Mouse (Mus musculus): ENCODE measurements around the gene 2410004B18Rik. TPM values are rescaled to one million over a fixed set of nuclear protein-coding genes. Genes with fewer than 3 reads are reported as not detected.
A peak's percentile ranks its signal among the peaks of the same experiment; 100 is the strongest.

2410004B18Rik gene
- 14.0 and 14.6 TPM in 2 replicates for polyA plus RNA-seq (2015; fragmentation: Nextera tagmentation; extraction: Ambion mirVana)

- Histone ChIP-seq H3K4me3 (replicated peaks) (peak within 1 kb of the TSS; percentile 95), H3K9ac (peak within 1 kb of the TSS; percentile 89), H3K27ac (replicated peaks) (peak within 1 kb of the TSS; percentile 68), H3K9me3 (replicated peaks) (no peaks in the 10 kb centered on the region), H3K4me2 (peak within 1 kb of the TSS; percentile 94), H3K27me3 (no peaks in the 10 kb centered on the region), H3K4me1 (replicated peaks) (peaks cover 35% of the 10 kb centered on the region), H3K36me3 (replicated peaks) (peaks cover 32% of the 10 kb centered on the region)
- 2% methylated on average over 69 of the region's 70 CpGs for WGBS (ENCODE audit: insufficient replicate concordance)
- ATAC-seq (ENCODE audit: insufficient read depth) = peak; percentile 89
These were observed at the start of gene 2410004B18Rik for GRCm38 (mm10) chr3:145937505-145938404. Gene 2410004B18Rik (plus strand): TSS chr3:145938014.

DNA sequence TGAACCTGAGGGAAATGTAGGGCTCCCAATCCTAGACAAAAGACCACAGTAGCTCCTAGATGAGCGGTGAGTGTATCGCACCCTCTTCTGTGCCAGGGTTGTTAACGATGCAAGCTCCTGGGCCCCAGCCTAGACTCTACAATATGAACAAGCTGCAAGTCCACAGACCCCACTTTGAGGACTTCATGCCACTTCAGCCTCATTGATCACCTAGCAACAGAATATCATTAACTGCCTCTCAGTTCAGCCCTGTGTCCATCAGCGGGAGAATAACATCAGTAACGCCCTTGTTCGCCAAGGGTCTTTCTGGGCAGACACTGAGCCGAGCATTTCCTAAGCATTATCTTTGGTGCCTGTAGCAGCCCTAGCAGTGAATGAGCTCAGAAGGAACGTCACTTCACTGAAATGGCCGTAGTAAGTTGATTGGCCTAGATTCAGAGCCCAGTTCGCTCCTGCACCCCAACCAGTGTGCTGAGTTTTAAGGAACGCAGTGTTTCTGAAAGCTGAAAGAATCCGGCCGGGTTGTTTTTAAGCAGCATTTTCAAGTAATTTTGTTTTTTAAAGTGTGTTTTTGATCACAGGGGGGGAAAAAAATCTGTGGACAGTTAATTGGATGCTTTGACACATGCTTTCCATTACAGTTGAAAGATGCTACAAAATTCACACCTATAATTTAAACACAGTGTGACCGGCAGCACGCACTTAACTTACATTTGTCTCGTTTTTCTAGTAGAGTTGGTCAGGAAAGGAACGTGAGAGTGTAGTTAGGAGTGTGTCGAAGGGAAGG, 47.3 kb upstream of the 2410004B18Rik start:
- Histone ChIP-seq H3K4me2 (no peak overlapping the region), H3K4me1 (replicated peaks) (0 out of 2 replicates have a peak, but pooled peaks cover 2% of the 10 kb centered on the region), H3K9ac (no peak overlapping the region), H3K4me3 (replicated peaks) (no peak overlapping the region), H3K27me3 (no peaks in the 10 kb centered on the region), H3K36me3 (replicated peaks) (no peaks in the 10 kb centered on the region), H3K9me3 (replicated peaks) (no peaks in the 10 kb centered on the region), H3K27ac (replicated peaks) (no peak overlapping the region)
- ATAC-seq (ENCODE audit: insufficient read depth) = no peak
- WGBS (ENCODE audit: insufficient replicate concordance) = 77% methylated on average over 18 of the region's 18 CpGs

DNA sequence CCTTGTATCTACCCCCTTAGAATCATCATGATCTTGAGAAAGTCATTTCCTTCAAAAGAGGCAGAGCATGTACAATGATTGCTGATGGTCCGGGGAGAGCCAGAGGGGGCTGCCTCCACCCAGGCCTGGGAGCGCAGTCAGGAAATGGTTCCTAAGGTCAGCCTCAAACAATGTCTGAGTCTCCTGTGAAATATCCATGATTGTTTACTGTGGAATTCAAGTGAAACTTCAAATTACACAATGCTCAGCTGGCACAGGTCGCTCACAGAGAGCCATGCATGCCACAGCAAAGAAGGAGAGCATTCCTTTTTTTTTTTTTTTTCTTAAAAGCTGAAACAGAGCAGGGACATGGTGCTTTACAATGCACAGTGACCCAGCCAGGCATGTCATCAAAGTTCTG, 45.4 kb upstream of the 2410004B18Rik start:
- H3K27ac ChIP-seq (replicated peaks) = no peak overlapping the region
- WGBS (ENCODE audit: insufficient replicate concordance) = 52% methylated on average over 3 of the region's 3 CpGs
- H3K36me3 ChIP-seq (replicated peaks) = no peaks in the 10 kb centered on the region
- H3K9me3 ChIP-seq (replicated peaks) = no peaks in the 10 kb centered on the region
- no peak overlapping the region for H3K9ac ChIP-seq
- no peaks in the 10 kb centered on the region for H3K4me1 ChIP-seq (replicated peaks)
- no peak overlapping the region for H3K4me3 ChIP-seq (replicated peaks)
- H3K4me2 ChIP-seq = no peak overlapping the region
- no peak for ATAC-seq (ENCODE audit: insufficient read depth)
- no peaks in the 10 kb centered on the region for H3K27me3 ChIP-seq

DNA sequence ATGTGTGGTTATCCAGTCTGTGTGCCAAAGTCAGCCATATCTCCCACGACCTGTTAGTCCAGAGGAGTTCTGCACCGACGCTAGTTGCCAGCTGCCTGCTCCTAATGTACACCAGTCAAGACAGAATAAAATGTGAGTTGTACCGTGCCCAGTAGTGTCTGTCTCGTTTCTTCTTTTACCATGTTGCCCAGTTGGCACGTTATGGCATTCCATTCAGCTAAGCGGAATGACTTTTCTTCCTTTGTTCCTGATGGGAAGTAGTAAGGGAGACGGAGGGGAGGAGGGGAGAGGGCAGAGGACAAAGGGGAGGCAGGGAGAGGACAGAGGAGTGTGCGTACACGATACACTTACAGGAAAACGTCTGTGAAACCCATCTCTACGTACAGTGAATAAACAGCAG, 43.7 kb upstream of the 2410004B18Rik start:
- Histone ChIP-seq H3K27ac (replicated peaks) (no peak overlapping the region), H3K36me3 (replicated peaks) (no peaks in the 10 kb centered on the region), H3K9me3 (replicated peaks) (no peaks in the 10 kb centered on the region), H3K4me1 (replicated peaks) (no peaks in the 10 kb centered on the region), H3K4me3 (replicated peaks) (no peak overlapping the region), H3K27me3 (no peaks in the 10 kb centered on the region), H3K4me2 (no peak overlapping the region), H3K9ac (no peak overlapping the region)
- WGBS (ENCODE audit: insufficient replicate concordance) = 59% methylated on average over 12 of the region's 12 CpGs
- no peak for ATAC-seq (ENCODE audit: insufficient read depth)

DNA sequence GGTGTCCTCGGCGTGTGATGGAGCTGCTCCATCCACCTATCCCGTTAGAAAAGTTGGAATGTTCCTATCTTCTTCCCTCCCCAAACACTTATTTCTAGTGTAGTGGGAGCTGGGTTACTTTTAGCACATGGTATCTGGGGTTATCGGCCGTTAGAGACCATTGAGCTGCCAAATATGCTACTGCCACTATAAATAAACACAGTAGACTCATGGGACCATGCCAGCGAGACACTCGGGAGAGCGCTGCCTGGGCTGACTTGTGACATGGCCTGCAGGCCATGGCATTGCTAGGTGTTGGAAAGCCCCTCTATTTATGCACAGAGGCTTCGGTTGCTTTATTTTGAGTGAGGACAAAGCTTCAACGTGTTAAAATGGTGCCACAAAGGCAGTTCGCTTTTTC, 40.1 kb upstream of the 2410004B18Rik start:
- no peaks in the 10 kb centered on the region for H3K4me1 ChIP-seq (replicated peaks)
- H3K27ac ChIP-seq (replicated peaks) = no peak overlapping the region
- H3K4me3 ChIP-seq (replicated peaks) = no peak overlapping the region
- no peak overlapping the region for H3K4me2 ChIP-seq
- no peaks in the 10 kb centered on the region for H3K36me3 ChIP-seq (replicated peaks)
- no peaks in the 10 kb centered on the region for H3K9me3 ChIP-seq (replicated peaks)
- H3K9ac ChIP-seq = no peak overlapping the region
- 68% methylated on average over 11 of the region's 11 CpGs for WGBS (ENCODE audit: insufficient replicate concordance)
- no peak for ATAC-seq (ENCODE audit: insufficient read depth)
- H3K27me3 ChIP-seq = no peaks in the 10 kb centered on the region

DNA sequence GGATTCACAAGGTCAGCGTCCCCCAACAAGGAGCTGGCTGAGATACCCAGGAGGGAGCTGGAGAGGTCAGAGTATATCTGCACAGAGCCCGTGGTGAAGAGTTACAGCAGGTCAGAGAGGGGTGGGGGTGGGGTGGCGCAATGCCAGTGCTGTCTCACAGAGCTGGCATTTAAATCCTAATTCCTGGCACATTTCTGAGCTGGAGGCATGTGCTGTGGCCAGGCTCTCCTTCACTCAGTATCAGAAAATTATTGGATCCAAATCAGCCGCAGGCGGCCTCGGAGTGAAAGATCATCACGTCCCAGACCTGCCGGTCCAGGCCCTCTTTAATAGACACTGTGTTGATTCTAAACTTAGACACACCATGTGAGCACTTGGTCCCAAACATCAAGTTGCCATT, 38.0 kb upstream of the 2410004B18Rik start:
- Histone ChIP-seq H3K36me3 (replicated peaks) (no peaks in the 10 kb centered on the region), H3K9me3 (replicated peaks) (no peaks in the 10 kb centered on the region), H3K4me3 (replicated peaks) (no peak overlapping the region), H3K27me3 (no peaks in the 10 kb centered on the region), H3K9ac (no peak overlapping the region), H3K4me2 (no peak overlapping the region), H3K4me1 (replicated peaks) (no peaks in the 10 kb centered on the region), H3K27ac (replicated peaks) (no peak overlapping the region)
- WGBS (ENCODE audit: insufficient replicate concordance) = 76% methylated on average over 8 of the region's 8 CpGs
- no peak for ATAC-seq (ENCODE audit: insufficient read depth)

GRCm38 (mm10) chr3:145903530-145903929, 34.3 kb upstream of the 2410004B18Rik start:
- H3K36me3 ChIP-seq (replicated peaks) = no peaks in the 10 kb centered on the region

DNA sequence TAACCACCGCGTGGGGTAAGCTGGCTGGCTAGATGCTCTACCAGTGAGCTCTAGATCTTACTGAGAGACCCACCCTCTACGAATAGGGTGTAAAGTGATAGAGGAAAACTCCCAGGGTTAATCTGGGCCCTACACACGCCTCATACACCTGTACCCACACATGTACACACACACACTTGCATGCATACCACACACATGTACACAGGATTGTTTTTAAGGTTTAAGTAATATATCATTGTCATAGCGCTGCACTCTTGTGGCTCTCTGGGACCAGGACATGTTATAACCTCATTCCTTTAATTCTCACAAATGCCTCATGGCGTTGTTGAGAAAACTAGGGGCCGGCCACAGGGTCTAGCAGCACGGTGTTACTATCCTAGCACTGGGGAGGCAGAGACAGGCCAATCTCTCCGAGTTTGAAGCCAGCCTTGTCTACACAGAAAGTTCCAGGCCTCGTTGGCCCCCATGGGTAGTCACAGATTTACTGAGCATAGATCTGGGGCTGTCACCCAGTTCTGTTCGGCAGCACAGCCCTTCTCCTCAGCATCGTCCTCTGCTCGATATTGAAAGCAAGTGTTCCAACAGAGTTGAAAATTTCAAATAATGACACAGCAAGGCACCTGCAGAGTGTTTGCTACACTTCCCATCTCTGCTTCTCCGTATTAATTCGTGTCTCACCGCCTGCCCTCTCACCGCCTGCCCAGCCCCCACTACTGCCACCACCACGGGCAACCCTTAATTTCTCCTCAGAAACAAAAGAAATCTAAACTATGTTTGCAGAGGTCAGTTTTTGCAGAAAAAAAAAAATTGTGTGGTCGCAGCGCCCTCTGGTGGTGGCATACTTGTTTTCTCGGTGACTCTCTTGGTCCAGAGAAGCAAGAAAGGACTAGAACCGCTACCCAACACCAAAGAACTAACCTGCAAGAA, 32.7 kb upstream of the 2410004B18Rik start:
- no peak for ATAC-seq (ENCODE audit: insufficient read depth)
- Histone ChIP-seq H3K4me2 (no peak overlapping the region), H3K9ac (no peak overlapping the region), H3K9me3 (replicated peaks) (no peaks in the 10 kb centered on the region), H3K4me3 (replicated peaks) (no peak overlapping the region), H3K4me1 (replicated peaks) (peaks cover 3% of the 10 kb centered on the region; the same call in 1 of the 2 replicates), H3K27me3 (no peaks in the 10 kb centered on the region), H3K27ac (replicated peaks) (no peak overlapping the region), H3K36me3 (replicated peaks) (no peaks in the 10 kb centered on the region)
- WGBS (ENCODE audit: insufficient replicate concordance) = 38% methylated on average over 22 of the region's 22 CpGs

More at GRCm38 (mm10) chr3:145903530-145903929, 34.3 kb upstream of the 2410004B18Rik start:
- ATAC-seq (ENCODE audit: insufficient read depth) = no peak
- no peak overlapping the region for H3K4me2 ChIP-seq
- WGBS (ENCODE audit: insufficient replicate concordance) = 84% methylated on average over 8 of the region's 8 CpGs
- no peak overlapping the region for H3K9ac ChIP-seq
- H3K27ac ChIP-seq (replicated peaks) = no peak overlapping the region
- peaks cover 3% of the 10 kb centered on the region; the same call in 1 of the 2 replicates for H3K4me1 ChIP-seq (replicated peaks)
- H3K4me3 ChIP-seq (replicated peaks) = no peak overlapping the region
- no peaks in the 10 kb centered on the region for H3K27me3 ChIP-seq
- H3K9me3 ChIP-seq (replicated peaks) = no peaks in the 10 kb centered on the region

DNA sequence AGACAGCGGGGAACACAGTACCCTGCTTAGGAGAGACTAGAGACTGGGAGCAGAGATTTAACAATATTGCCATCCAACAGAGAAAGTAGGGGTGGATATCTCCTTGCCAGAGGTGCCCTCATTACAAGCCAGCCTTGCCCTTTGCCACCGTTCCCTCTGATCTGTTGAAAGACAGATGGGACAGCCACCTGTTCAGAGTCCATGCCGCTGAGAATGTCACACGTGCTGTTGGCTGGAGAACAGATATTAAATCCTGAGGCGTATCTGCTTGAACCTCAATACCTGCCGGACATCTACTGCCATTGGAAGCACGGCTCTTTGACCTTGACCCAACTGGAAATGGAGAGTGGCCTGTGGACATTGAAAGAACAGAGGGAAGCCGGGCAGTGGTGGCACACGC, 31.2 kb upstream of the 2410004B18Rik start:
- 73% methylated on average over 9 of the region's 9 CpGs for WGBS (ENCODE audit: insufficient replicate concordance)
- H3K36me3 ChIP-seq (replicated peaks) = no peaks in the 10 kb centered on the region

DNA sequence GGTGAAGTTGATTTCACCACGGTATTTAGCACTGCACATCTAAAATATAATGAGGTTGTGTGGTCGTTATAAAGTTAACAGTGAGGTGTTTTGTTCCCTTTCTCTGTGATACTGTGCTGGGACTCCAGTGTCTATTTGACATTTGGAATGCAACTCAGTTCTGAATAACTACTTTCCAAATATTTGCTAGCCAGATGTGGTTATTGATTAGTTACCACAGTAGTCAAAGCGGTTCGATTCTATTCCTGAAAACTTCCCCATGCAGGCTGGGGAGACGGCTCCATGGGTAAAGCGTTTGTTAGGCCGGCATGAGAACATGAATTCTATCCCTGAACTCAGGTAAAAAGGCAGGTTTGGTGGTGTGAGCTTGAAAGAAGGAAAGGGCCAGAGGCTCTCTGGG, 25.3 kb upstream of the 2410004B18Rik start:
- no peaks in the 10 kb centered on the region for H3K9me3 ChIP-seq (replicated peaks)
- no peak overlapping the region for H3K4me3 ChIP-seq (replicated peaks)
- H3K4me1 ChIP-seq (replicated peaks) = peaks cover 12% of the 10 kb centered on the region
- H3K27ac ChIP-seq (replicated peaks) = no peak overlapping the region
- no peak overlapping the region for H3K4me2 ChIP-seq
- 0 out of 2 replicates have a peak, but pooled peaks have one; percentile 20 for ATAC-seq (ENCODE audit: insufficient read depth)
- H3K27me3 ChIP-seq = no peaks in the 10 kb centered on the region
- WGBS (ENCODE audit: insufficient replicate concordance) = 61% methylated on average over 7 of the region's 7 CpGs
- H3K9ac ChIP-seq = no peak overlapping the region
- no peaks in the 10 kb centered on the region for H3K36me3 ChIP-seq (replicated peaks)

More for the DNA sequence above, 31.2 kb upstream of the 2410004B18Rik start:
- no peaks in the 10 kb centered on the region for H3K27me3 ChIP-seq
- H3K4me2 ChIP-seq = no peak overlapping the region
- H3K9me3 ChIP-seq (replicated peaks) = no peaks in the 10 kb centered on the region
- no peak for ATAC-seq (ENCODE audit: insufficient read depth)
- H3K9ac ChIP-seq = no peak overlapping the region
- H3K4me1 ChIP-seq (replicated peaks) = peaks cover 3% of the 10 kb centered on the region; the same call in 1 of the 2 replicates
- no peak overlapping the region for H3K4me3 ChIP-seq (replicated peaks)
- H3K27ac ChIP-seq (replicated peaks) = no peak overlapping the region
